Mouse (Mus musculus) adrenal gland, postnatal 14 days (tissue): ENCODE data around the gene Parvb. TPM values are rescaled to one million over a fixed set of nuclear protein-coding genes. Genes with fewer than 3 reads are reported as not detected.

Experiments used
- DNase-seq: peaks from one replicate; pipeline ENCODE4 v3.0.0; 2021; ENCODE audit warnings: mixed read lengths
- total RNA-seq: library from RNA; stranded (reverse); gene quantifications from 2 replicates; pipeline ENCODE4 v1.2.3, GENCODE M21; 2021

Parvb gene
- total RNA-seq, 1 experiment from 2014 or later: 26.6 TPM

GRCm38 (mm10) chr15:84293590-84293989 lies 61.7 kb downstream of the Parvb start:
- no peak for DNase-seq

DNA sequence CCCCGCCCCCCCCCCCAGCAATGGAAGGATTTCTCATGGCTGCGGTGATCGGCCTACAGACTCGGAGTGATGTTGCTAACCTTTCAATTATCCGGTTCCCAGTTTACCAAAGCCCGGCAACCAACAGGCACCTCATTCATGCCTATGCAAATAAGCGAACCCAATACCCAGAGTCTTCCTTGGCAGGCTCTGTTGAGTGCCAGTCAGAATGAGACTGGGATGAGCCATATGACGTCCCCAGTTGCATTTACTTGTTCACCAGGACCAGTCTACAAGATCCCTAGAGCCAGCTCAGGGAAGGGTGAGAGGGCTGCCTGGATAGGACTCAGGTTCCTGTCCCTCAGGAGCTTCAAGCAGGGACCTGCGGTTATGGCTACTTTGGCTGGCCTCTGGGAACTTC lies 62.5 kb downstream of the Parvb start:
- DNase-seq: no peak

DNA sequence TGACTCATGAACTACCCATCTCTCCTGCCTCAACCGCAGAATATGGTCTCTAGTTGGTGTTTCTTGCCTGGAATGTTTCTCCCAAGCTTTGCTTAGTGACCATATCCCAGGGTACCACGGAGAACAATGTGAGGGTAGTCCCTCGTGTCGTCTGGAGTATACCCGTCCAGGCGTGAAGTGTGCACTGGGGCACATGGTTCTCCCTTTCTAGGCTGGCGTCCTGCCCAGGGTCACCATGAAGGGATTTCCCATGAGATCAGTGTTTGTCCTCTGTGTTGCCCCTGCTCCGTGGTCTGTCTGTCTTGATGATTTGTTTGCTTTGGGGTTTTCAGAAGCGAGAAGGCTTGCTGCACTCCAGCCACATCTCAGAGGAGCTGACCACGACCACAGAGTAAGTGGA lies 63.4 kb downstream of the Parvb start:
- peak; percentile 67 for DNase-seq

- DNase-seq: no peak
Measured at GRCm38 (mm10) chr15:84297454-84297853, 65.6 kb downstream of the Parvb start.

- DNase-seq: peak; percentile 54
Measured at GRCm38 (mm10) chr15:84298804-84299370, 67.0 kb downstream of the Parvb start.

GRCm38 (mm10) chr15:84299662-84300333 lies 68.0 kb downstream of the Parvb start:
- no peak for DNase-seq

DNA sequence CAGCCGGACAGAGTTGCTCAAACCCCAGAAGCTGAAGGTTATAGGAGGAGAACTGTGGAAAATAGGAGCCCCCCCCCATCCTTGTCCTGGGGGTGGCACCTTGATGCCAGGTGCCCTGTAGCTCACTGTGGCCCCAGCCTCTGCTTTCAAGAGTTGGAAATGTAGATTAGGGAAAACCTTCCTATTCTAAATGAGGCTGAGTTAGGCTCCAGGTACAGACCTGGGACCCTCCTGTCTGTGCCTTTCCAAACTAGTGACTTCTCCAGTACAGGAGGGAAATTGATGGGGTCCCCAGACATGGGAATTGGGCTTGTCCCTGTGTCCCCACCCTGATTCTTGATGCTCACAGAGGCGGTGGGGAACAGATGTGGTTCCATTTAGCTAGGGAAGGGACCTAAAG lies 68.7 kb downstream of the Parvb start:
- no peak for DNase-seq

DNA sequence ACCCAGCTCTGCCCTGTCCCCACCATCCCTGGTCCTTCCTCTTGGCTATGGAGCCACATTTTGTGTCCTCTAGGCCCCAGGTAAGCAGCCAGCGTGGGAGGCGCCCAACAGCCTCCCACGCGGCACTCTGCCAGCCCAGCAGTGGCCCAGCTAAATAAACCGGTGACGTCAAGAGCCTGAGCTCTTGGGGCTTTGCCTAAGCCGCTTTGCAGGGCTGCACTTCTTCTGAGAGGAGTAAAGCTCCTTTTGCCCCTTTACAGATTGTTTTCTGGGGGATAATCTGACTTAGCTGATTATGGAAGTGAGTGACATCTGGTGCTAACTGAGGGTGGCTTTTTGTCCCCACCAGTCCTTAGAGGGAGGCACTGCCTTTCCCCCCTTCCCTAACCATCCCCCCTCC lies 69.2 kb downstream of the Parvb start:
- DNase-seq: peak; percentile 63

DNA sequence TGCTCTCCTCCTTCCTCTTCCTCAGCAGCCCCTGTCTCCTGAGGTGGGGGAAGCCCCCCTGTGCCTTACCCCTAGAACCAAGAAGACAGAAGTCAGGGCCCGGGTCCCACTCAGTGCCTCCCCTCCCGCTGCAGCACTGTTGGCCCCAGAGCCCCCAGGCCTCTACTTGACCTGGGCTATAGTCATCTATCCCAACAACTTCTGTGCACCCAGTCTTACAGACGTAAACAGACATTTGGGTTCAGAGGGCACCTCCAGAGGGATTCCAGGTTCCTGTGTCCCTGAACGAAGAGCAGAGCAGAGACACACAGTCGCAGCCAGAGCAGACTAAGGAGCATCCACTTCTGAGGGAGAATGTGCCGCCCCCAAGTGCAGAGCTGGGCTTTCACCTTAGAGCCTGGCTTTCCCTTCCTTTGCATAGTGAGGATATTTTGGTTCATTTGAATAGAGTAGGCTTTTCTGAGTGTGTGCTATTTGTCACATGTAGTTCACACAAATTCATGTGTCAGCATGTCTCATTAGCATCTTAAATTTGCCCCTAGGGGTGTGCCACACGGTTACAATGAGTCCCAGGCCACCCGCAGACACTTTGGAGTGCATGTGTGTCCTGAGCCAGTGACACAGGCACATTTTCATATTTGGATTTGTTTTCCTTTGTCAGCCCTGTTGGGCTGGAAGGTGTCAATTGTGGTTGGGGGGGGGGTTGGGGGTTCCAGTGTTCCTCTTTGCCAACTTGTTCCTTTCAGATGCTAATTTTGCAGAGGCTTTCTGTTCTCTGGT lies 70.0 kb downstream of the Parvb start:
- no peak for DNase-seq

GRCm38 (mm10) chr15:84303264-84303663 lies 71.4 kb downstream of the Parvb start:
- DNase-seq: no peak

- no peak for DNase-seq
Measured at GRCm38 (mm10) chr15:84305333-84305732, 73.5 kb downstream of the Parvb start.

GRCm38 (mm10) chr15:84310271-84310670 lies 78.4 kb downstream of the Parvb start:
- DNase-seq: no peak

- no peak for DNase-seq
Measured at GRCm38 (mm10) chr15:84311295-84312085, 79.6 kb downstream of the Parvb start.

- no peak for DNase-seq
Measured at GRCm38 (mm10) chr15:84312878-84313565, 81.2 kb downstream of the Parvb start.

GRCm38 (mm10) chr15:84313566-84313878 lies 81.7 kb downstream of the Parvb start:
- DNase-seq: peak; percentile 31

DNA sequence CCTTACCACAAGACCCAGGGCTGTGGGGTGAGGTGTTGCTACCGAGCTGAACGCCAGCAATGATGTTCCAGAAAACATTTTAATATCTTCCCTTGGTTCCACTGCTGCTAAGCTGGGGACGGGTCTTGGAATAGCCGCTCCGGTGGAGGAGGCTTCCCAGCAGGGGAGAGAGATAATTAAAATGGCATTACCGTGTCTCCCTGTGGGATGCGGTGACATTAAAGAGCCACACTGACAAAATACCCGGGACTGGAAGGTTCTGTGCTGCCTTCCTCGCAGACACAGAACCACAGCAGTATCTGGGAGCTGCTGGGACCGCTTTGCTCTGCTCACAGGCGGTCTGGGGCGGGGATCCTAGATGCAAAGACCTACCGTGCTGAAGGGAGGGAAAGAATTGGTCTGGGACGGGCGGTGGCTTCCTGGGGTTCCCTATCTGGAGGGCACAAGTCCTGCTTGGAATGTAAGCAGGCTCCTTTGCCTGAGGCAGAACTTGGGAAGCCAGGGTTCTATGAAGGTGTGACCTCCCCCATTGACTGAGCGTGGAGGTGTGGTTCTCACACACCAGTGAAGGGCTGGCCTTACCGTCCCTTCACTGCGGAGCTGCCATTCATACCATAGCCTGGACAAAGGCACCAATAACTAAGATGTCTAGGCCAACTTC lies 82.7 kb downstream of the Parvb start:
- DNase-seq: no peak

DNA sequence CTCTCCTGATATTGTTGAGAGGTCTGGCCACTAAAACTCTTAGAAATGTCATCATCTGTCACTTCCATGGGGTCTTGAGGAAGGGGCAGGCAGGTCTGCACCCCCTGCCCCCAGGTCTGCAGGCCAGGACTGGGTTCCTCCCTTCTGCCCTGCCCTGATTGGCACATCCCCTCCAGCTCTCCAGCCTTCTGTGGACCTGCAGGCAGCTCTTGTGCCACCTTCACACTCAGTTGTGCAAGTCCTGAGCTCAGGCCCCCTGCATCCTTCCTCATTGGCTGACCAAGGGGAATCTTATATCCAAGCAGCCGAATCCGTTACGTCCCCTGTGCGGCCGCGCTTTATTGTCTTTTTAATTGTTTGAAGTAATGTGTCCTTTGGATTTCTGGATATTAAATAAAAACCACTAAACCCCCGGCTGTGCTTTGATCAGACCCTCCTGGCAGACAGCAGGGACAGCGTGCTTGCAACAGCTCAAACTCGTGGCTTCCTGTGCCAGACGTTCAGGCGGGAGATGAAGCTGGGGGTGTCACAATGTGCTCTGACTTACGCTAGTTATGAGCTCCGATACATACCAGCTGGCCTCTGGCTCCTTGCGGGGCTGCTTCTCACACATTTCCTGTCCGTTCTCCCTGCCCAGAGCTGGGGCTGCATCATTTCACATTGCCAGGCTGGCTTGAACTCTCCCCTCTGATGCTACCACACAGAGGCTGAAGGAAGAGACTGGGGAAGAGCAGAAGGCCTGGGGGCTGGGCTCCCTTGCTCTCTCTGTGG lies 83.6 kb downstream of the Parvb start:
- no peak for DNase-seq

DNA sequence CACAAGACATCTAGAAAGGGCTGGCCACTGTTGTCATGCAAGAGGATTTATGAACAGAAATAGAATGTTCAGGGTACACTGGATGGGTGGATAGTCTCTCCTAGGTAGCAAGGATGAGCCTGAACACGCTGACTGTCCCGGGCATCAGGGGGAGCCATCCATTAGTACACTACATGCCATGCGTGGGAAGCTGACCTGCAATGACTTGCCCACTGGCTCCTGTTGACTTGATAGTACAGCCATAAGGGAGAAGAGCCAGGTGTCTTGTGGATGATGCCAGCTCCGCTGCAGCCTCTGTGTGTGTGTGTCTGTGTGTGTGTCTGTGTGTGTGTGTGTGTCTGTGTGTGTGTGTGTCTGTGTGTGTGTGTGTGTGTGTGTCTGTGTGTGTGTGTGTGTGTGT lies 87.5 kb downstream of the Parvb start:
- no peak for DNase-seq

- no peak for DNase-seq
Measured at GRCm38 (mm10) chr15:84321544-84322174, 89.8 kb downstream of the Parvb start.
